Mouse (Mus musculus) kidney, adult 11 months (tissue): ENCODE data around the gene Gm28308.

Experiments
- DNase-seq: peaks from one replicate; pipeline ENCODE4 v3.0.0; 2022

Gene Gm28308

DNA sequence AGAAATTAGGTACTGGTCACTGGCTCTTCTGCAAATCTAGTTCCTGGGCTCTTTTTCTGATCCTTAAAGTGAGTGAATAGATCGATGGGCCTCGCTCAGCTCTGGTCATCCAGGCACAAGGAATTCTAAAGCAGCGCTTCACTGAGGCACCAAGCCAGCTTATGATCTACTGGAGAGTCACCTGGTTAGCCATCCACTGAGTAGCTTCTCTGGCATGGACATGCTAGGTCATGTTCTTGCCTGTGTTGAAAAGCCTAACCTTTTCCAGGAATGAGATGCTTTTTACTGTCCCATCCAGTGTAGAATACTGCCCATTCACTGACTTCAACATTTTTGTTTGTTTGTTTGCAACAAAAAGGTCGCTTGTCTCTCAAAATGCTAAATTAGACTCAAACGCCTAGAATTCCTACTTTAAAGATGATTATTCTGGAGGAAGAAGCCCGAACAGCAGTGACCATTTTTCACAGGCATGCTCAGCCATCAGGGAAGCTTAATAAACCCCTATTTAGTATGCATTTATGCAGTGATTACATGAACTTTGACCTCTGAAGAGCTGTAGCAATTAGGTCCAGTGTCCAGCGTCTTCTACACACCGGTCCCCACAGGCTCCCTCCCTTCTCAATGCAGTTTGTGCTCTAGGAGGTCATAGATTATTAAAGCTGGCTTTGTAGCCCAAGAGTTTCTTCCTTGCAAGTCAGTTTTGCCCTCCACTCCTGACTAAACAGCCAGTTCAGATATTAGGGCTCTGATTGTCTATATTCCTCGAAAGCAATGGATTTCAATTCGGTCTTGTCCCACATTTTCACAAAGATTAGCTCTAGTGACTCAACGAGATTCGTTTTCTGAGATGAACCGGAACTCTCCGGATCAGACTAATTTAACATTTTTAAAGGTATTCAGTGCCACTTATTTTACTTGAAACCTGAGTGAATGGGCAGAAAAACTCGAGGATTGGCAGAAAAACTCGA is 60.6 kb downstream of the Gm28308 start:
- no peak for DNase-seq

DNA sequence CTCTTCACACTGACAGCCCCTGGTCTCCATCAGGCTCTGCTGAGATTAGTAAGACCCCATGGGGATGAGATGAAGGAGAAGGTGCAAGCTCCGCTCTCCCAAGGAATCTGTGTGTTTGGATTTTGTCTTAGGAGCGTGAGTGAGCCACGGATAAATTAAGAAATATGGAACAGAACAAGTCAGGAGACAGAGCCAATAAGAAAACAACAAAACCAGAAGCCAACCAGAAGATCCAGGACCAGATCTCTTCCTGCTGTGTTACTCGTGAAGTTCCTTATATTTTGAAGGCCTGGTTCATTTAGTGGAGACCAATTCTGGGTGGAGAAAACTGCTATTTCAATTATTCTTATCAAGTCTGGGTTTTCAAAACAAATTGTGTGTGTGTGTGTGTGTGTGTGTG is 61.6 kb downstream of the Gm28308 start:
- no peak for DNase-seq

DNA sequence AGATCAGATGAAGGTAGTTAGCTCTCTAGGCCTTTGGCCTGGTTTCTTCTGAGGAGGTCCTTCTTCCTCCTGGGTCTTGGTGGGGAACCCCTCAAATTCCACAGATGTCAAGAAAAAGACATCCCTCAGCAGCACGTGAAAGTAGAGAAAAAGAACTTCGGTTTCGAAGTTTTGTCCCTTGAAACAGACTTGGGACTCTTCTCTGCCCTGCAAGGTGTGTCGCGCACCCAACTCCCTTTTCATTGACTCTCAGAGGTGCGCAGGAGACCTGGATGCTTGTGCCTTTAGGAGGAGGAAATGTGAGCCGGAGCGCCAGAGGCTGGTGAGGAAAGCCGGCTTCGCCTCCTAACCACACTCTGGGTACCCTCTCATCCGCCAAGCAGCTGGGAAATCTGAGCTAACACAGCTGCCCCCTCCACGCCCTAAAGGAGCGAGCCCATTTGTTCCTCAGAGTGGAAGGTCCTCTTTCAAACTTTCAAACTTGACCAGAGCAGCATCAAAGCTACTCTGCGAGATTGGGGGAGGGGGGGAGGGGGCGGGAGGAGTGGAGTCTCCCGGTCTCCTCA is 62.7 kb downstream of the Gm28308 start:
- DNase-seq = no peak

DNA sequence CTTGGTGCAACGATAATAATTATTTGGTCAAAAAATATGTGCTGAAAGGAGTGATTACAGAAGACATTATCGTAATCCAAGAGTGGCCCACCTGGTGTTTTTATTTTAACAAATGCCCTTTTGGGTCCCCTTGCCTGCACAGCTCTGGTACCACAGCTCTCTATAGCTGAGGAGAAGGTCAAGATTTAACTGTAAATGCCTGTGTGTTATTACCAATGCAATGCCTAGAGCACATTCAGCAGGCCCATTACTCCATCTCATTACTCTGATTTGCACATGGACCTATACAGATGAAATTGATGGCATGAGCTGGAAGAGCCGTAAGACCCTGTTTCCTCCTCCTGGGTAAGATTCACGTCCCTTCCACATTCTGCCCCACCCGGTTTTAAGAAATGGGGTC is 74.0 kb downstream of the Gm28308 start:
- no peak for DNase-seq

DNA sequence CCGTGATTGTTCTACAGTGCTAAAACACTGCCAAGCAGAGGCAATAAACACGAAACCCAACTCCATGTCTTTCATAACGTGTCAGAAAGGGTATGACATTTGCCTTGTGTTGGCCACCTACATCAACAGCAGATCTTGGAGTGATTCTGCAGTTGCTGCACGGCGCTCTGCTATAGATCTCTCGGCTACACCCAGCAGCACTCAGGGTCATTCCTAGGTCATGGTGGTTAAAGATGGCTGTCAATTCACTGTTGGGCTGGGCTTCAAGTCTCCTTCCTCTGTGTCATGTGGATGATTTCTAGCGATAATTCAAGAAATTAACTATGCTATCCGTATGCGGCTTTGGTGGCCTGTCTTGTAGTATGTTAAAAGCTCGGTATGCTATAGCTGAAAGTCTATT is 74.6 kb downstream of the Gm28308 start:
- DNase-seq = no peak

DNA sequence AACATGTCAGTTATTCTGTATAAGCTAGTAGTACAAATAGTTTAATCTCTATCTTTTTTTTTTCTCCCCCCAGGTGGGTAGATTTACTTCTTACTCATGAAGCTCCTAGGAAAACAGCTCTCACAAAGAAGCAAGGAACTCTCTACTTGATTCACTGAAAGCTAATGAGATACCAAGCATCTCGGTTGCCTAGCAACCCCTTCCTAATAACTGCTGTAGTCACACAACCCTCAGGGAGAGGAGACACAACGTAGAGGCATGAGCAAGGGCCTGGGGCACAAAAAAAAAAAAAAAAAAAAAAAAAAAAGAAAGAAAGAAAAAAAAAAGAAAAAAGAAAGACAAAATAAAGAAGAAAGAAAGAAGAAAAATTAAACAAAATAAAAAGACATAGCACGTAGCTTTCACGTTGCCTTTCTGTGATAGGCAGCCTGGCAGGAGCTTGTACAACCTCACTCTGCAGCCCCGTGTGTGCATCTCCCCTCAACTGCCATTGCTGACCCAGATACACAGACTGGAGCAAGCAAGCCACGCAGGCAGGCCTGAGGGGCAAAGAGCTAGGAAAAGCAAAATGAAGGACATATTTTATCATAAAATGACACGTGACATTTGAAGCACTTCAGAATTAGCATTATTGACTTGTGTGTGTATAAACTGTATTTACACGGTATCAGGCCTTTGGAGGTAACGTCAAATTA is 75.2 kb downstream of the Gm28308 start:
- no peak for DNase-seq

DNA sequence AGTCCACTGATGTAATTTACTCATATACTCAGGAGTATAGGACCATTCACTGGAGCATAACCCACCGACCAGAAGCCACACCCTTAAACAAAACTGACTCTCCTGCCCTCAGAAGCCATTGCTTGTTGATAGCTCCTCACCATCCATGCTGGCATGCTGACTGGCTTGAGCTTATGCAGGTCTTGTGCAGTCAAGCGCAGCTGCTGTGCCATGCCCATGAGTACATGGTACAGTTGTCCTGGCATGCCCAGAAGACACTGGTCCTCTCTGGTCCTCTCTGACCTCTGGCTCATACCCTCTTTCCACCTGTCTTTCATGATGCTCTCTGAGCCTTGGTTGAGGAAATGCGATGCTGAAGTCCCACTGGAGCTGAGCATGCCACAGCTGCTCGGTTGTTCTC is 89.5 kb downstream of the Gm28308 start:
- no peak for DNase-seq

DNA sequence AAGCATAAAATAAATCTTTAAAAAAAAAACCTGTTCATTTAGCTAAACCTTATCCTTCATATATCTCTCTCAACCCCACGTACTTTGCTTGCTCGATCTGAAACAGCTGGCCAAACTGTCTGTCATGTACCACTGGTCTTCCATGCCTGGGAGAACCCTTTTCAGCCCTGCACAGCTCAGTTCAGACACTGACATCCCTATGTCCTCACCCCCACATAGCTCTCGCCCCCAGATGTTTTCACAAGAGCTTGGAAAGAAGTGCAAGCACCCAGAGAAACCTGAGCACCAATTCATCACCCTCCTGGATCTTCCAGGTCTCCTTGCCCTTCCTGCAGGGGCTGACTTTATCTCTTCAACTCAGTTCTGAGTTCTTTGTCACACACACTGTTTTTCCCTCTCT is 92.0 kb downstream of the Gm28308 start:
- no peak for DNase-seq

DNA sequence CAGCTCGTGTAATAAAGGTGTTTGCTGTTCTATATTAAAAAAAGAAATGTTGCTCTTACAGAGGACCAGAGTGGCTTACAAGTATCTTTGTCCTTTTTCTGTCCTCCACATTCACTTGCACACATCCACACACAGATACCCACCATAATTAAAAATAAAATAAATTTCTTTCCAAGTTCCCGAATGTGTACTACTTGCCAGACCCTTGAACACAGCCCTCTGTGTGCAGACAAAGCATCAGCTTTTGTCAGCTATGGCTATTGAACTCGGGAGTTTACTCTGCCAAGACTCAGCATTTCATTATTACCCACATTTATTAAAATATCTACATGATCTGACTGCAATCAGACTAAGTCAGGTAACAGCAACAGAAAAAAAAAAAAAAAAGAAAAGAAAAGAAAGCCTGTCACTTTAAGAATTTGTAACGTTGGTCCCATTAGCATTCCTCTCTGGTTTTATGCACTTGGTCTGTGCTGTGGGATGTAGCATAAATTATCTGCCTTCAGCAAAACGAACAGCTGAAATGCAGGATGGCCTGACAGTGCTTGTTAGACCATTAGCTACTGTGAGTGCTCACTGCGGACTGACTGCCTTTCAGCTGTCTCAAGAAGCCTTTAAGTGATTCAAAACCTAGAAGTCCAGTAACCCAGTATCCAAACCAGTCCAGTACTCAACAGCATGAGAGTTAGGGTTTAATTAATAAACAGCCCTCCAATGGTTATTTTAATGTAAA is 94.1 kb downstream of the Gm28308 start:
- DNase-seq = no peak

DNA sequence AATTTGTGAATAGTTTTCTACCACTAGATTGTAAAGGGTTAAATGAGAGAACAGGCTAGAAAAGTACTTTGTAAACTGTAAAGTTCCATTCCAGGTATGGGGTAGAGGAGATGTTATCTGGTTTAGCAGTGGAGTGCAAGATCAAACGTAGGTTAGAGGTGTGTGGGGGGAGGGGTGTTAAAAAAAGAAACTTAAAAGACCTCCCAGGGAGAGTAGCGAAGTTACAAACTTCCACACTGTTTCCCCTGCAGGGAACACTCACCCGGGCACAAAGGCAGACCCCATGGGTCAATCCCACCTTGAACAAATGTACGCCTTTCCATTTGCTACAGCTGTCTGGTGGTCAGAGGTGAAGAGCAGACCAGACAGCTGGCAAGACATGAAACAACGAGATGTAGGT is 97.2 kb downstream of the Gm28308 start:
- no peak for DNase-seq
